Mouse (Mus musculus) testis, adult 2 months (tissue): ENCODE data around the gene Gm42878.

ENCODE experiments used
- CTCF ChIP-seq: fragments of 200-500 bp; IDR thresholded peaks from 2 replicates; pipeline ENCODE4 v1.5.1; 2012; ENCODE audit warnings: low read depth, mild to moderate bottlenecking, inconsistent platforms, low read length, moderate library complexity; ENCODE audit not compliant: control insufficient read depth, insufficient read depth, insufficient replicate concordance
- POLR2A ChIP-seq: fragments of 200-500 bp; IDR thresholded peaks from 2 replicates; pipeline ENCODE4 v1.6.1; 2012; ENCODE audit warnings: low read depth, mild to moderate bottlenecking, inconsistent platforms, low read length, moderate library complexity; ENCODE audit not compliant: control insufficient read depth

- TF ChIP-seq CTCF (no peak), POLR2A (no peak)
Observed at GRCm38 (mm10) chr5:121562436-121562835, 17.2 kb upstream of the Gm42878 start.
